Mouse (Mus musculus): ENCODE results near the gene Pigt. TPM values are rescaled to one million over a fixed set of nuclear protein-coding genes. Genes with fewer than 3 reads are reported as not detected.

The Pigt gene
- total RNA-seq, 2 experiments from 2014 or later = 36.8 to 41.0 TPM

- no peak for DNase-seq
- intact Hi-C loops (cut with DNase I; ENCODE audit: low total_unique reads) = no loop called here
Measured at GRCm38 (mm10) chr2:164550895-164551269, 53.6 kb downstream of the Pigt start.

- intact Hi-C loops (cut with DNase I; ENCODE audit: low total_unique reads) = no loop called here
- DNase-seq = no peak
Measured at GRCm38 (mm10) chr2:164551502-164551901, 54.2 kb downstream of the Pigt start.

Other genes with a start within 250 kb of the Pigt start
- not detected for gene Svs3b, start 240.9 kb upstream of the Pigt start, total RNA-seq (2021)
- not detected for gene Svs4, start 219.1 kb upstream of the Pigt start, total RNA-seq (2021)
- gene Svs3a, start 208.3 kb upstream of the Pigt start, total RNA-seq (2021) = not detected
- not detected for gene Svs6, start 180.8 kb upstream of the Pigt start, total RNA-seq (2021)
- not detected for gene Svs5, start 164.8 kb upstream of the Pigt start, total RNA-seq (2021)
- gene Slpi, start 108.4 kb upstream of the Pigt start, total RNA-seq (2021) = under 1 TPM; 0.64 to 0.66 TPM
- gene Rbpjl, start 94.4 kb upstream of the Pigt start, total RNA-seq (2021) = under 1 TPM in 1 of 2 experiments, not detected in 1; 0.07 TPM
- 1 to 10 TPM; 3.7 to 5.4 TPM for gene Matn4, start 92.4 kb upstream of the Pigt start, total RNA-seq (2021)
- 10 to 100 TPM; 45.1 to 72.6 TPM for gene Sdc4, start 53.6 kb upstream of the Pigt start, total RNA-seq (2021)
- gene Sys1, start 40.6 kb upstream of the Pigt start, total RNA-seq (2021) = 10 to 100 TPM; 15.0 to 15.6 TPM
- gene Gm20458, start 36.6 kb upstream of the Pigt start, total RNA-seq (2021) = 1 to 10 TPM in 1 of 2 experiments, under 1 TPM in 1; 0.62 to 2.6 TPM
- not detected for gene Trp53tg5, start 23.8 kb upstream of the Pigt start, total RNA-seq (2021)
- 10 to 100 TPM; 14.6 to 20.6 TPM for gene Dbndd2, start 11.4 kb upstream of the Pigt start, total RNA-seq (2021)
- gene Wfdc2, start 64.9 kb downstream of the Pigt start, total RNA-seq (2021) = not detected
- not detected for gene Spint3, start 75.9 kb downstream of the Pigt start, total RNA-seq (2021)
- gene Wfdc6a, start 87.9 kb downstream of the Pigt start, total RNA-seq (2021) = not detected
- not detected for gene Eppin, start 96.1 kb downstream of the Pigt start, total RNA-seq (2021)
- gene Wfdc6b, start 116.0 kb downstream of the Pigt start, total RNA-seq (2021) = not detected
- not detected for gene Wfdc8, start 116.1 kb downstream of the Pigt start, total RNA-seq (2021)
- gene Wfdc16, start 141.3 kb downstream of the Pigt start, total RNA-seq (2021) = not detected
- not detected for gene Wfdc10, start 158.5 kb downstream of the Pigt start, total RNA-seq (2021)
- gene Wfdc9, start 159.1 kb downstream of the Pigt start, total RNA-seq (2021) = not detected
- gene Wfdc11, start 176.6 kb downstream of the Pigt start, total RNA-seq (2021) = not detected
- gene Wfdc13, start 187.6 kb downstream of the Pigt start, total RNA-seq (2021) = not detected
- not detected for gene Spint4, start 201.0 kb downstream of the Pigt start, total RNA-seq (2021)
- not detected for gene Spint5, start 217.8 kb downstream of the Pigt start, total RNA-seq (2021)
- gene Wfdc3, start 248.4 kb downstream of the Pigt start, total RNA-seq (2021) = not detected
- gene Dnttip1, start 248.5 kb downstream of the Pigt start, total RNA-seq (2021) = 10 to 100 TPM; 23.4 to 26.6 TPM